Mouse (Mus musculus): ENCODE measurements at regions not wholly inside any gene's neighbourhood (a gene's known extent, or its start where the extent isn't known, plus 50 kb on each side); places are given as distances from the start of the nearest gene placed in this dataset.

DNA sequence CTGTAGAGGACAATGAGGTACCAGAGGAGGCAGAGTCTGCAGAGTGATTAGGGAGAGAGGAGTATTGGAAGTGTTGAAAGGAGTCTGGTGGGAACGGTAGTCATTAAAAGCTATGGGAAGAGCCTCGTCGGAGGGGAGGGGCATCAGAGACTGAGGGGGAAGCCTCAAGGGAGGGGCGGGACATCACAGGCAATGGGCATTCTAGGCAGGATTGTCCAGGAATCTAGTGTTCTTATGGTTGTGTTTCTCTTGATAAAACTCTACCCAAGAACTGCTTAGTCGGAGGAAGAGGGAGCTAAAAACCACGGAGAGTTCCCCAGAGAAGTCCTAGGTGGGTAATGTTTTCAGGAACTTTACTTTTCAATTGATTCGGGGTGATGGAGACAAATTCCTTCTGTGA lies 90.2 kb downstream of the Sec23ip start:
- H3K27me3 ChIP-seq, result 0 out of 2 replicates have a peak, but pooled peaks cover 9% of the 10 kb centered on the region
- WGBS (ENCODE audit: insufficient replicate concordance), result 36% methylated on average over 7 of the region's 7 CpGs
- no peaks in the 10 kb centered on the region for H3K9me3 ChIP-seq (replicated peaks)
- H3K4me1 ChIP-seq (replicated peaks), result no peaks in the 10 kb centered on the region
- no peaks in the 10 kb centered on the region for H3K36me3 ChIP-seq (replicated peaks)
- no peak overlapping the region for H3K9ac ChIP-seq
- H3K27ac ChIP-seq (replicated peaks), result no peak overlapping the region
- H3K4me3 ChIP-seq (replicated peaks), result no peak overlapping the region
- no peak for ATAC-seq (ENCODE audit: insufficient read depth)
- H3K4me2 ChIP-seq, result no peak overlapping the region

DNA sequence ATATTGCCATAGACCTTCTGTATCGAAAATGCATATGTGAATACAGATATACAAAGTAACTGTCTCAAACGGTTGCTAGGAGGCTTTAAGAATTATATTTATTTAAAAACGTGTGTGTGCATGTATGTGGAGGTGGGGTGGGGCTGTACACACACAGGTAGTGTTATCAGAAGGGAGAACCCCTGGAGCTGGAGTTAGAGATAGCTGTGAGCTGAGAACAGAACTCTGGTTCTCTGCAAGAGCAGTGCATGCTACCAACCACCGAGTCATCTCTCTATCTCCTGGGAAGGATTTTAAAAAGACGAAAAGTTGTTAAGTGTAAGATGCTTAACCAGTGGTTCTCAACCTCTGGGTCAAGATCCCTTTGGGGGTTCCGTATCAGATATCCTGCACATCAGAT lies 91.7 kb downstream of the Sec23ip start:
- Histone ChIP-seq H3K9ac (no peak overlapping the region), H3K4me3 (replicated peaks) (no peak overlapping the region), H3K27ac (replicated peaks) (no peak overlapping the region), H3K4me2 (no peak overlapping the region), H3K36me3 (replicated peaks) (no peaks in the 10 kb centered on the region), H3K9me3 (replicated peaks) (no peaks in the 10 kb centered on the region), H3K27me3 (0 out of 2 replicates have a peak, but pooled peaks cover 9% of the 10 kb centered on the region), H3K4me1 (replicated peaks) (no peaks in the 10 kb centered on the region)
- 53% methylated on average over 6 of the region's 6 CpGs for WGBS (ENCODE audit: insufficient replicate concordance)
- no peak for ATAC-seq (ENCODE audit: insufficient read depth)

DNA sequence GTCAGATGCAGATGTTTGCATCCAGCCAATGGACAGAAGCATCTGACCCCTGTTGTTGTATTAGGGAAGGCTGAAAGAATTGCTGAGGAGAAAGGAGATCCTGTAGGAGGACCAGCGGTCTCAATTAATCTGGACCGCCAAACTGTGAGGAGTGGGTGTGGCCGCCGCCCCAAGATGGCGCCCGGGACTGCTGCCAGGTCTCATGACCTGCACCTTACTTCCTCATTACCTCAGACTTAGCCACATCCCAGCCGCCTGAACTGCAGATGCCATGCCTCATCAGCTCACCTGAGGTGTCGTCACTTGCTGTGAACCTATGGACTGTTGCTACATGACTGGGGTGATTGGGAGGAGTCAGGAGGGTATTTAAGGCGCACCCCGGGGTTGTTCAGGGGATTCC lies 97.8 kb downstream of the Sec23ip start:
- no peak overlapping the region for H3K4me3 ChIP-seq (replicated peaks)
- H3K36me3 ChIP-seq (replicated peaks), result no peaks in the 10 kb centered on the region
- H3K9ac ChIP-seq, result no peak overlapping the region
- 72% methylated on average over 10 of the region's 10 CpGs for WGBS (ENCODE audit: insufficient replicate concordance)
- ATAC-seq (ENCODE audit: insufficient read depth), result no peak
- no peak overlapping the region for H3K27ac ChIP-seq (replicated peaks)
- no peak overlapping the region for H3K4me2 ChIP-seq
- H3K27me3 ChIP-seq, result no peaks in the 10 kb centered on the region
- no peaks in the 10 kb centered on the region for H3K9me3 ChIP-seq (replicated peaks)
- H3K4me1 ChIP-seq (replicated peaks), result no peaks in the 10 kb centered on the region

DNA sequence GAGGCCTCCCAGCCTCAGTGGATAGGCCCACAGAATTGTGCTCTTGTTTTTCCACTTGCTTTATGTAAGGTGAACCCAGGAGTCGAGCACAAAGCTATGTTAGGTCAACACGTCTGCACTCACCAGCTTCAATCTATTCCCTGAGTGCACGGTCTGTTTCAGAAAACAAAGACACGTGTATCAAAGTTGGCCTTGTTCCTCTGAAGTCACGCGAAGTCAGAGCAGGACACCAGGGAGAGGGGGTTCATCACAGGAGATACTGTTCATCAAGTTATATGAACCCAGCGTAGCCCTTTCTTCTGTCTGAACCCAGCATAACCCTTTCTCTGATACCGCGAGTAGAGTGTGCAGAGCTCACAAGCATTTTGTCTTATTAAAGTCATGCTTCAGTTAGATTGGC lies 98.8 kb downstream of the Sec23ip start:
- Histone ChIP-seq H3K9me3 (replicated peaks) (no peaks in the 10 kb centered on the region), H3K4me3 (replicated peaks) (no peak overlapping the region), H3K4me1 (replicated peaks) (no peaks in the 10 kb centered on the region), H3K4me2 (no peak overlapping the region), H3K9ac (no peak overlapping the region), H3K36me3 (replicated peaks) (no peaks in the 10 kb centered on the region), H3K27me3 (no peaks in the 10 kb centered on the region), H3K27ac (replicated peaks) (no peak overlapping the region)
- WGBS (ENCODE audit: insufficient replicate concordance), result 69% methylated on average over 9 of the region's 9 CpGs
- no peak for ATAC-seq (ENCODE audit: insufficient read depth)

DNA sequence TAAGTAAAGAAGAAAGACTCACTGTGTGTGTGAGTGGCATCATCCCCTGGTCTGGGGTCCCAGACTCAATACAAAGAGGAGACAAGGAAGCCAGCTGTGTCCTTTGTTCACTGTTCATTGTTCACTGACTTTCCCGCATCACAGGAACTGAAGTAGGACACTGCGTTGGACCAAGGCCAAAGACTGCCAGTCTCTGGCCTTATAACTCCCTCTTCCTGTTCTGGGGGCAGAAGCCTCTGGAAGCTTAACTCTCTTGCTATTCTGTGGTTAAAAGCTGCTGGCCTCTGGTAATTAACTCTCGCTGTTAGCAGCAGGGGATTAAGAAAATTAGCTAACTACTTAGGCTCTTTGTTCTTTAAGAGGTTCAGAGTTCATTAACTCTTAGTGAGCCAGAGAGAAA lies 104.5 kb downstream of the Sec23ip start:
- Histone ChIP-seq H3K36me3 (replicated peaks) (no peaks in the 10 kb centered on the region), H3K9me3 (replicated peaks) (no peaks in the 10 kb centered on the region), H3K9ac (no peak overlapping the region), H3K4me1 (replicated peaks) (peaks cover 5% of the 10 kb centered on the region), H3K27me3 (no peaks in the 10 kb centered on the region), H3K4me3 (replicated peaks) (no peak overlapping the region), H3K27ac (replicated peaks) (no peak overlapping the region), H3K4me2 (no peak overlapping the region)
- ATAC-seq (ENCODE audit: insufficient read depth), result no peak
- WGBS (ENCODE audit: insufficient replicate concordance), result 26% methylated on average over 3 of the region's 3 CpGs

DNA sequence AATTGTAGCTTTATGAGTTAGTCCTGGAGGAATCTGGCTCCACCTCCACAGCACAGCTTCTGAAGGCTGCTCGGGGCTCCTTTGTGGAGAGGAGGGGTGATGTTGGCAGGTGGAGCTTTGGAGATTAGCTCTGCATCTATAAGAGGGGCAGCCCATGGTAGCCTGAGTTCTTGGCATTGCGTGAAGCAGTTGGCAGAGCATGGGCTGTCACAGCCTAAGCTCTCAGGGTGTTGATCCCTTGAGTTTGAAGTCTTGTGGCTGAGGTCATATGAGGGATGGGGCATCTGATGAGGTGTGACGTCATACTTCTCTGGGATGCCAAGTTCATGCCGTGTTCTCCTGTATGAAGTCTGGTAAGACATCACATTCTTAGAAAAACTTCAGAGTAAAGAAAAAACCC lies 109.5 kb downstream of the Sec23ip start:
- Histone ChIP-seq H3K9me3 (replicated peaks) (no peaks in the 10 kb centered on the region), H3K27me3 (no peaks in the 10 kb centered on the region), H3K9ac (peak overlapping the region; percentile 25; the same call in 1 of the 2 replicates), H3K36me3 (replicated peaks) (no peaks in the 10 kb centered on the region), H3K4me3 (replicated peaks) (peak overlapping the region; percentile 40), H3K27ac (replicated peaks) (peak overlapping the region; percentile 93), H3K4me2 (peak overlapping the region; percentile 60), H3K4me1 (replicated peaks) (peaks cover 5% of the 10 kb centered on the region)
- ATAC-seq (ENCODE audit: insufficient read depth), result peak; percentile 77
- 43% methylated on average over 4 of the region's 4 CpGs for WGBS (ENCODE audit: insufficient replicate concordance)

DNA sequence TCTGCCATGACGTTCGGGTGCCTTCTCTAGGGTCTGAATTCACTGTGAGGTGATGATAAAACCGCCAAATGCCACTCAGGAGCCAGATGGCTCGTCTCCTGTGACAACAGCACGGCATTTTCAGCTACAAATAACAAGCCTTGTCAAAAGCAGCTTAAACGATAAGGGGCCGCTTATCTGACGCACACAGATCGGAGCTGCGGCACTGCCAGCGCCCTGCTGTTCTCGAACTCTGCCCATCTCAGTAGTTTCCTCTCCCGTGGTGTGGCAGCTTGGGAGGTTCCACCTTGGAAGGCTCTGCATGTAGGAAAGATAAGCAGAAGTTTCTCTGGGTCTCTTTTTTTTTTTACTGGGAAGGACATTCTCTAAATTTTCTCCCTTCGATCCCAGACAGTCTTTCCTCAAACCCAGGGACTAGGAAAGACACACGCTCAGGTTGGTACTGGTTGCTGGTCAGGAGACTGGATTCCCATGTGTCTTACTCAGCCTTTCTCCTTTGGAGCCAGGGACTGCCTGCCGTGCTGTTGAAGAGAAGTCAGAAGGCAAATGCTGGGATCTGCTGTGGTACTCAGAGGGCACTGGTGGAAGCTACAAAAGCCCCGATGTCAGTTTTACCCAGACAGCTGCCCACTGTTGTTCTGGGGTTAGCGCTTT lies 110.1 kb downstream of the Sec23ip start:
- Histone ChIP-seq H3K27ac (replicated peaks) (peak overlapping the region; percentile 93), H3K27me3 (no peaks in the 10 kb centered on the region), H3K4me3 (replicated peaks) (peak overlapping the region; percentile 40), H3K9ac (peak overlapping the region; percentile 40; the same call in 1 of the 2 replicates), H3K4me2 (peak overlapping the region; percentile 60), H3K4me1 (replicated peaks) (peaks cover 5% of the 10 kb centered on the region), H3K9me3 (replicated peaks) (no peaks in the 10 kb centered on the region), H3K36me3 (replicated peaks) (no peaks in the 10 kb centered on the region)
- WGBS (ENCODE audit: insufficient replicate concordance), result 39% methylated on average over 18 of the region's 18 CpGs
- peak; percentile 96 for ATAC-seq (ENCODE audit: insufficient read depth)

DNA sequence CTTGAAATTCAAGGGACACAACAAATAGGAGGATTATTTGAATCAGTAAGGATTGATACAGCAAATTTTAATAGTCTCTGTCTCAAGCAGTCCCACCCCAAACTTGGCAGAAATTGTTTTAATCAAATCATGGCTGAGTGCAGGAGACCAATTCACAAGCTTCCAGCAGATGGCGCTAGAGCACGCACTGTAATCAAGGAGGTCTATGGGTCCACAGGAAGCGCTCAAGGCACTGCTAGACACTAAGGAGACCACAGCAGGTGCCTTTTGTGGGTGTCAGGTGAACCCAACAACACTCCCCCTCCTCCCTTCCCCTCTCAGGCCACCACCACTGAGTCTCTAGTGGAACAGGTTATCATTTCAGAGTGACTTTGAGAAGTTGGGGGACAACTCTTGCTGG lies 115.4 kb downstream of the Sec23ip start:
- Histone ChIP-seq H3K36me3 (replicated peaks) (no peaks in the 10 kb centered on the region), H3K27me3 (no peaks in the 10 kb centered on the region), H3K9ac (no peak overlapping the region), H3K4me1 (replicated peaks) (no peaks in the 10 kb centered on the region), H3K27ac (replicated peaks) (no peak overlapping the region), H3K4me3 (replicated peaks) (no peak overlapping the region), H3K9me3 (replicated peaks) (no peaks in the 10 kb centered on the region), H3K4me2 (no peak overlapping the region)
- WGBS (ENCODE audit: insufficient replicate concordance), result 2% methylated on average over 3 of the region's 3 CpGs
- ATAC-seq (ENCODE audit: insufficient read depth), result no peak

DNA sequence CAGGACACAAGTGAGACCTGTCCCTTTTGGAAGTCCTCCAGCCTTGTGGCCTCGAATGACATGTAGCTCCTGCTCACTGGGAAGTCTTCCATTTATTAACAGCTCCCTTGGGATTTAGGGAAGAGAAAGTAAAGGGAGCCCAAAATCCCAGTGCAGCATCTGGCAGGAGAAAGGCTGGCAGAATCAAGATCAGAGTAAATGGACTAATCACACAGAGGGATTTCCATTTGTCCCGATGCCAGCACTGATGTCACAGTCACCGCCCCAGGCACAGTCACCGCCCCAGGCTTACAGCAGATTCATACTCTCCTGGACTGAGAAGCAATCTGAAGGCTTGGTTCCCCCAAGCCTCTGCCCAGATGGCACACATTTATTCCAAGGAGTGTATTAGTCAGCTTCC lies 116.0 kb downstream of the Sec23ip start:
- ATAC-seq (ENCODE audit: insufficient read depth), result no peak
- H3K4me1 ChIP-seq (replicated peaks), result no peaks in the 10 kb centered on the region

DNA sequence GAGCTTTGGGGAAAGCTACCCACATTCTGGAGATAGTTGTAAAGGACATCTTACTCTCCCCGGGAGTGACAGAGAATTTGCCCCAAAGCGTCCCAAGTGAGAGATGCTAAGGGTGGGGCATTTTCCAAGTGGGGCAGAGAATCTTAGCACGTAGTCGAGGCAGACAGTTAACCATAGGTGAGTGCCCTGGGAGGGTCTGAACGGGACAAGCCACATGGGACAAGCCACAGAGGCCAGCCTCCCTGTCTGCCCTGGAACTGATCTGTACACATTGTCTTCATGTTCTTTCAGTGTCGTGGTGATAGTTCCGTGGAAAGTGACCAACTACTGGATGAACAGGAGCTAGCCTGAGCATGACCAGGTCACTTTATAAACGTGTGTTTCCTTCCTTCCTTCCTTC lies 116.6 kb downstream of the Sec23ip start:
- no peak for ATAC-seq (ENCODE audit: insufficient read depth)
- 55% methylated on average over 8 of the region's 8 CpGs for WGBS (ENCODE audit: insufficient replicate concordance)
- H3K36me3 ChIP-seq (replicated peaks), result no peaks in the 10 kb centered on the region
- H3K4me1 ChIP-seq (replicated peaks), result no peaks in the 10 kb centered on the region
- no peak overlapping the region for H3K4me2 ChIP-seq
- no peaks in the 10 kb centered on the region for H3K9me3 ChIP-seq (replicated peaks)
- H3K4me3 ChIP-seq (replicated peaks), result no peak overlapping the region
- no peak overlapping the region for H3K27ac ChIP-seq (replicated peaks)
- no peaks in the 10 kb centered on the region for H3K27me3 ChIP-seq
- no peak overlapping the region for H3K9ac ChIP-seq

More for the DNA sequence above, 116.0 kb downstream of the Sec23ip start:
- H3K9ac ChIP-seq, result no peak overlapping the region
- H3K9me3 ChIP-seq (replicated peaks), result no peaks in the 10 kb centered on the region
- no peak overlapping the region for H3K27ac ChIP-seq (replicated peaks)
- WGBS (ENCODE audit: insufficient replicate concordance), result 65% methylated on average over 4 of the region's 4 CpGs
- no peak overlapping the region for H3K4me3 ChIP-seq (replicated peaks)
- H3K36me3 ChIP-seq (replicated peaks), result no peaks in the 10 kb centered on the region
- H3K27me3 ChIP-seq, result no peaks in the 10 kb centered on the region
- no peak overlapping the region for H3K4me2 ChIP-seq

DNA sequence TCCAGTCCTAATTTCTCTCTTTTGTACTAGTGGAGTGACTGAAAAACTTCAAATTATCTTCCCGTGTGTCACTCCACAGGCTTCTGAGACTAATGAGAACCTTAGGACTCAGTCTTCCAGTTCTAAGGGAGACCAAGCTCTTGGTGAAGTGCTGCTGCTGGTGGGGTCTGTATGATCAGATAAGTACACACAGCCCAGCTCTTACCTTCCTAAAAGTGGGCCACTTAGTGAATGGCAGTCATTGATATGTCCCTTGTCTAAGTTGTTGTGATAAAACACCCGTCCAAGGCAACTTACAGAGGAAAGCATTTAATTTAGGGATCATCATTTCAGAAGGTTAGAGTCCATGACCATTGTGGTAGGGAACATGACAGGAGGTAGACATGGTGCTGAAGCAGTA lies 124.1 kb downstream of the Sec23ip start:
- Histone ChIP-seq H3K4me1 (replicated peaks) (no peaks in the 10 kb centered on the region), H3K27ac (replicated peaks) (no peak overlapping the region), H3K9ac (no peak overlapping the region), H3K36me3 (replicated peaks) (no peaks in the 10 kb centered on the region), H3K4me2 (no peak overlapping the region), H3K4me3 (replicated peaks) (no peak overlapping the region), H3K9me3 (replicated peaks) (no peaks in the 10 kb centered on the region), H3K27me3 (no peaks in the 10 kb centered on the region)
- WGBS (ENCODE audit: insufficient replicate concordance), result 45% methylated on average over 2 of the region's 2 CpGs
- ATAC-seq (ENCODE audit: insufficient read depth), result no peak

DNA sequence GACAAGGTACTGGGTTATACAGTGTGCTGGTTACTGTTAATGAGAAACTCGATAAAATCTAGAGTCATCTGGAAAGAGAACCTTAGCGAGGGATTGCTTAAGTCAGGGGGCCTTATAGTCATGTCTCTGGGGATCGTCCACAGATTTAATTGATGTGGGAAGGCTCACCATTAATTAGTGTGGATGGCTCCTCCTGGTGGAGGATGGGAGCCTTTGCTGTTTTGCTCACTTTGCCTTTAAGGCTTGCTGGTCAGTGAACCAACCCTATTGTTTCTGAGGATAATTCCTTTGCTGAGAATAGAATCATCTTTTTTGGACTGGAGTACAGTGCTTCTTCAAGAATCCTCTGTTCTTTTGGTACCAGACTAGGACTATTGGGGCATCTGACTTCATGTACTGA lies 139.3 kb downstream of the Sec23ip start:
- H3K27ac ChIP-seq (replicated peaks), result no peak overlapping the region
- no peak for ATAC-seq (ENCODE audit: insufficient read depth)
- no peaks in the 10 kb centered on the region for H3K36me3 ChIP-seq (replicated peaks)

More for the DNA sequence above, 139.3 kb downstream of the Sec23ip start:
- no peaks in the 10 kb centered on the region for H3K9me3 ChIP-seq (replicated peaks)
- no peaks in the 10 kb centered on the region for H3K27me3 ChIP-seq
- no peak overlapping the region for H3K4me3 ChIP-seq (replicated peaks)
- H3K9ac ChIP-seq, result no peak overlapping the region
- WGBS (ENCODE audit: insufficient replicate concordance), result 42% methylated on average over 3 of the region's 3 CpGs
- H3K4me2 ChIP-seq, result no peak overlapping the region
- no peaks in the 10 kb centered on the region for H3K4me1 ChIP-seq (replicated peaks)
